Mouse (Mus musculus) hindbrain, embryonic 15.5 days (tissue): ENCODE measurements around the gene Hdac8. TPM values are rescaled to one million over a fixed set of nuclear protein-coding genes. Genes with fewer than 3 reads are reported as not detected.

Source experiments
- ATAC-seq: fragments of 200-750 bp; cut with Nextera tagmentation; 2 replicates; pipeline ENCODE4 v1.8.0; 2017; ENCODE audit warnings: low read depth, moderate number of reproducible peaks, moderate TSS enrichment; ENCODE audit not compliant: low FRiP score
- H3K27ac ChIP-seq: fragments of 300-500 bp; sonication (generic); replicated peaks from 2 replicates; pipeline ENCODE4 v1.5.1; 2015; ENCODE audit warnings: mild to moderate bottlenecking, inconsistent platforms
- H3K27me3 ChIP-seq: fragments of 300-500 bp; sonication (generic); 2 replicates; pipeline ENCODE4 v1.6.1; 2015; ENCODE audit warnings: control low read depth, inconsistent platforms
- H3K36me3 ChIP-seq: fragments of 300-500 bp; sonication (generic); 2 replicates; pipeline ENCODE4 v1.6.1; 2015; ENCODE audit warnings: control low read depth, inconsistent platforms
- H3K4me1 ChIP-seq: fragments of 300-500 bp; sonication (generic); replicated peaks from 2 replicates; pipeline ENCODE4 v1.6.1; 2015; ENCODE audit warnings: control low read depth, inconsistent platforms
- H3K4me2 ChIP-seq: fragments of 300-500 bp; sonication (generic); 2 replicates; pipeline ENCODE4 v1.6.1; 2015; ENCODE audit warnings: moderate library complexity, mild to moderate bottlenecking, inconsistent platforms
- H3K4me3 ChIP-seq: fragments of 300-500 bp; sonication (generic); 2 replicates; pipeline ENCODE4 v1.5.1; 2015; ENCODE audit warnings: mild to moderate bottlenecking, inconsistent platforms
- H3K9ac ChIP-seq: fragments of 300-500 bp; sonication (generic); 2 replicates; pipeline ENCODE4 v1.6.1; 2015; ENCODE audit warnings: inconsistent platforms
- H3K9me3 ChIP-seq: fragments of 300-500 bp; sonication (generic); 2 replicates; pipeline ENCODE4 v1.6.1; 2016; ENCODE audit warnings: control low read depth, inconsistent platforms
- WGBS: fragments of 180-500 bp; shearing (Covaris S2); methylation state at CpG from one replicate; pipeline ENCODE4 v1.1.7; 2015; 5-methylcytosine and 5-hydroxymethylcytosine counted together
- polyA plus RNA-seq: library from polyadenylated mRNA; unstranded; fragments of >200 nt; fragmentation: Nextera tagmentation; extraction: Ambion mirVana; gene quantifications from 2 replicates; pipeline ENCODE4 v1.2.1, GENCODE M21; 2015

Gene Hdac8
- polyA plus RNA-seq, 1 experiment from 2014 or later = 8.8 TPM

GRCm38 (mm10) chrX:102416972-102417371 is 88.2 kb downstream of the Hdac8 start:
- no peak overlapping the region for H3K4me2 ChIP-seq
- 0 out of 2 replicates have a peak, but pooled peaks cover 6% of the 10 kb centered on the region for H3K27me3 ChIP-seq
- no peak overlapping the region for H3K4me3 ChIP-seq
- H3K27ac ChIP-seq = no peak overlapping the region
- no peak for ATAC-seq
- no peaks in the 10 kb centered on the region for H3K4me1 ChIP-seq
- H3K9me3 ChIP-seq = no peaks in the 10 kb centered on the region
- no peak overlapping the region for H3K9ac ChIP-seq
- no peaks in the 10 kb centered on the region for H3K36me3 ChIP-seq
- 59% methylated on average over 4 of the region's 4 CpGs for WGBS

- Histone ChIP-seq H3K36me3 (no peaks in the 10 kb centered on the region), H3K27ac (no peak overlapping the region), H3K27me3 (0 out of 2 replicates have a peak, but pooled peaks cover 6% of the 10 kb centered on the region), H3K9me3 (no peaks in the 10 kb centered on the region), H3K4me1 (no peaks in the 10 kb centered on the region), H3K4me3 (no peak overlapping the region), H3K4me2 (no peak overlapping the region), H3K9ac (no peak overlapping the region)
- 64% methylated on average over 4 of the region's 4 CpGs for WGBS
- ATAC-seq = no peak
These were observed 88.8 kb downstream of the Hdac8 start for GRCm38 (mm10) chrX:102416386-102416785.

- Histone ChIP-seq H3K36me3 (no peaks in the 10 kb centered on the region), H3K9ac (no peak overlapping the region), H3K27ac (no peak overlapping the region), H3K4me3 (no peak overlapping the region), H3K9me3 (no peaks in the 10 kb centered on the region), H3K4me1 (no peaks in the 10 kb centered on the region), H3K27me3 (no peaks in the 10 kb centered on the region), H3K4me2 (no peak overlapping the region)
- no peak for ATAC-seq
- whole genome bisulfite sequencing = 83% methylated on average over 3 of the region's 3 CpGs
These were observed 120.4 kb downstream of the Hdac8 start for GRCm38 (mm10) chrX:102384765-102385164.

- Histone ChIP-seq H3K9ac (no peak overlapping the region), H3K4me2 (no peak overlapping the region), H3K4me1 (no peaks in the 10 kb centered on the region), H3K36me3 (no peaks in the 10 kb centered on the region), H3K27me3 (no peaks in the 10 kb centered on the region), H3K9me3 (no peaks in the 10 kb centered on the region), H3K27ac (no peak overlapping the region), H3K4me3 (no peak overlapping the region)
- WGBS = 74% methylated on average over 7 of the region's 7 CpGs
- ATAC-seq = no peak
These were observed 122.0 kb downstream of the Hdac8 start for GRCm38 (mm10) chrX:102383151-102383550.

GRCm38 (mm10) chrX:102366510-102366909 is 138.6 kb downstream of the Hdac8 start:
- WGBS = 73% methylated on average over 3 of the region's 3 CpGs
- Histone ChIP-seq H3K27me3 (0 out of 2 replicates have a peak, but pooled peaks cover 3% of the 10 kb centered on the region), H3K27ac (no peak overlapping the region), H3K4me2 (no peak overlapping the region), H3K36me3 (no peaks in the 10 kb centered on the region), H3K4me3 (no peak overlapping the region), H3K9ac (no peak overlapping the region), H3K4me1 (no peaks in the 10 kb centered on the region), H3K9me3 (no peaks in the 10 kb centered on the region)
- ATAC-seq = no peak

GRCm38 (mm10) chrX:102362244-102362643 is 142.9 kb downstream of the Hdac8 start:
- no peak overlapping the region for H3K4me3 ChIP-seq
- 0 out of 2 replicates have a peak, but pooled peaks cover 2% of the 10 kb centered on the region for H3K27me3 ChIP-seq
- no peak overlapping the region for H3K27ac ChIP-seq
- H3K9ac ChIP-seq = no peak overlapping the region
- no peaks in the 10 kb centered on the region for H3K4me1 ChIP-seq
- no peak for ATAC-seq
- no peaks in the 10 kb centered on the region for H3K9me3 ChIP-seq
- H3K36me3 ChIP-seq = no peaks in the 10 kb centered on the region
- no peak overlapping the region for H3K4me2 ChIP-seq
- 88% methylated on average over 2 of the region's 2 CpGs for WGBS

- ATAC-seq = no peak
- no peaks in the 10 kb centered on the region for H3K4me1 ChIP-seq
- WGBS = 84% methylated on average over 3 of the region's 3 CpGs
- H3K4me2 ChIP-seq = no peak overlapping the region
- H3K9ac ChIP-seq = no peak overlapping the region
- 0 out of 2 replicates have a peak, but pooled peaks cover 2% of the 10 kb centered on the region for H3K27me3 ChIP-seq
- no peak overlapping the region for H3K27ac ChIP-seq
- no peaks in the 10 kb centered on the region for H3K9me3 ChIP-seq
- H3K36me3 ChIP-seq = no peaks in the 10 kb centered on the region
- no peak overlapping the region for H3K4me3 ChIP-seq
These were observed 151.7 kb downstream of the Hdac8 start for GRCm38 (mm10) chrX:102353412-102353811.

GRCm38 (mm10) chrX:102349843-102350731 is 155.1 kb downstream of the Hdac8 start:
- Histone ChIP-seq H3K9me3 (no peaks in the 10 kb centered on the region), H3K27ac (no peak overlapping the region), H3K9ac (no peak overlapping the region), H3K4me2 (no peak overlapping the region), H3K36me3 (no peaks in the 10 kb centered on the region), H3K4me3 (no peak overlapping the region), H3K27me3 (peaks cover 4% of the 10 kb centered on the region; the same call in 1 of the 2 replicates), H3K4me1 (no peaks in the 10 kb centered on the region)
- no peak for ATAC-seq
- 74% methylated on average over 14 of the region's 14 CpGs for WGBS

GRCm38 (mm10) chrX:102348886-102349486 is 156.2 kb downstream of the Hdac8 start:
- Histone ChIP-seq H3K4me2 (no peak overlapping the region), H3K9me3 (no peaks in the 10 kb centered on the region), H3K27me3 (peaks cover 6% of the 10 kb centered on the region; the same call in 1 of the 2 replicates), H3K27ac (no peak overlapping the region), H3K4me1 (no peaks in the 10 kb centered on the region), H3K9ac (no peak overlapping the region), H3K4me3 (no peak overlapping the region), H3K36me3 (no peaks in the 10 kb centered on the region)
- 44% methylated on average over 9 of the region's 9 CpGs for WGBS
- ATAC-seq = no peak

- Histone ChIP-seq H3K4me3 (no peak overlapping the region), H3K4me1 (no peaks in the 10 kb centered on the region), H3K27ac (no peak overlapping the region), H3K4me2 (no peak overlapping the region), H3K9me3 (no peaks in the 10 kb centered on the region), H3K36me3 (no peaks in the 10 kb centered on the region), H3K27me3 (peaks cover 13% of the 10 kb centered on the region; the same call in 1 of the 2 replicates), H3K9ac (no peak overlapping the region)
- ATAC-seq = no peak
- WGBS = 68% methylated on average over 4 of the region's 4 CpGs
These were observed 163.5 kb downstream of the Hdac8 start for GRCm38 (mm10) chrX:102341688-102342087.

GRCm38 (mm10) chrX:102339396-102340155 is 165.6 kb downstream of the Hdac8 start:
- H3K36me3 ChIP-seq = no peaks in the 10 kb centered on the region
- H3K27ac ChIP-seq = no peak overlapping the region
- no peak for ATAC-seq
- H3K4me1 ChIP-seq = no peaks in the 10 kb centered on the region
- no peak overlapping the region for H3K9ac ChIP-seq
- no peaks in the 10 kb centered on the region for H3K9me3 ChIP-seq
- 0 out of 2 replicates have a peak, but pooled peaks cover 9% of the 10 kb centered on the region for H3K27me3 ChIP-seq
- H3K4me2 ChIP-seq = no peak overlapping the region
- 62% methylated on average over 8 of the region's 8 CpGs for WGBS
- no peak overlapping the region for H3K4me3 ChIP-seq

GRCm38 (mm10) chrX:102319696-102320095 is 185.5 kb downstream of the Hdac8 start:
- 0 out of 2 replicates have a peak, but pooled peaks cover 11% of the 10 kb centered on the region for H3K27me3 ChIP-seq
- no peaks in the 10 kb centered on the region for H3K4me1 ChIP-seq
- no peak for ATAC-seq
- no peaks in the 10 kb centered on the region for H3K9me3 ChIP-seq
- H3K9ac ChIP-seq = no peak overlapping the region
- H3K36me3 ChIP-seq = no peaks in the 10 kb centered on the region
- no peak overlapping the region for H3K4me2 ChIP-seq
- 40% methylated on average over 3 of the region's 3 CpGs for WGBS
- H3K27ac ChIP-seq = no peak overlapping the region
- H3K4me3 ChIP-seq = no peak overlapping the region
